29 mouse cellular contexts compared by ENCODE assay signal in the genomic region with DNA sequence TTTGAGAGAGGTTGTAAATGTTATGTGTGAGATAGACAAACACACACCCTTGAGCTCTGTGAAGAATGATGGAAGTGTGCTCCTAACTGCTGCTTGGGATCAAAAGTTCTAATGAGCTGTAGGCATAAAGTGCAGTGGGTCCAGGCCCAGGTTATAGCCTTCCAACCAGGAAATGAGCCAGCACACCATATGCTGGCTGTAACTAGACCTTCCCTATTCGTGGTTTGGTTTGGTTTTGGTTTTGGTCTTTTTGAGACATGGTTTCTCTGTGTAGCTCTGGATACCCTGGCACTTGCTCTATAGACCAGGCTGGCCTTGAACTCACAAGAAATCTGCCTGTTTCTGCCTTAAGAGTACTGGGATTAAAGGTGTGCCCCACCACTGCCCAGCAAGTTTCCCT. TPM values are rescaled to one million over a fixed set of nuclear protein-coding genes. Genes with fewer than 3 reads are reported as not detected.
"Had no signal": no experiment of that assay in that cellular context is flagged by ENCODE, and none has a peak within 500 bp of the region (broad histone marks: within the 10 kb centered on the region; RNA-seq: fewer than 3 reads in every experiment).

No protein-coding gene starts in this region.

- H3K4me1 ChIP-seq: midbrain, embryonic 12.5 days; midbrain, embryonic 15.5 days; neural tube, embryonic 12.5 days had no signal

- H3K27me3 ChIP-seq: liver, embryonic 13.5 days; midbrain, embryonic 12.5 days; midbrain, embryonic 15.5 days; neural tube, embryonic 12.5 days had no signal

- H3K27ac ChIP-seq: kidney, postnatal 0 days; layer of hippocampus, adult 2 months; left cerebral cortex, adult 2 months; liver, embryonic 13.5 days; midbrain, embryonic 12.5 days; midbrain, embryonic 15.5 days; neural tube, embryonic 12.5 days had no signal

- H3K9me3 ChIP-seq: liver, embryonic 13.5 days; midbrain, embryonic 12.5 days; midbrain, embryonic 15.5 days; neural tube, embryonic 12.5 days had no signal

- H3K9ac ChIP-seq: liver, embryonic 13.5 days; midbrain, embryonic 12.5 days; midbrain, embryonic 15.5 days; neural tube, embryonic 12.5 days had no signal

- H3K4me3 ChIP-seq: layer of hippocampus, adult 2 months; left cerebral cortex, adult 2 months; liver, embryonic 13.5 days; midbrain, embryonic 12.5 days; midbrain, embryonic 15.5 days; neural tube, embryonic 12.5 days had no signal

- H3K4me2 ChIP-seq: liver, embryonic 13.5 days; midbrain, embryonic 12.5 days; midbrain, embryonic 15.5 days; neural tube, embryonic 12.5 days had no signal

- H3K36me3 ChIP-seq: liver, embryonic 13.5 days; midbrain, embryonic 12.5 days; midbrain, embryonic 15.5 days; neural tube, embryonic 12.5 days had no signal

- DNase-seq: kidney, adult 2 months; kidney, postnatal 25 days; layer of hippocampus, postnatal 36 days; liver, embryonic 13.5 days; lung, adult 2 months; lung, postnatal 14 days; lung, postnatal 4 days; thymus, postnatal 25 days had no signal

- ATAC-seq: intestine, postnatal 0 days; midbrain, embryonic 15.5 days had no signal

RNA-seq across cellular contexts. Expression of gene AI481877, which starts 13.2 kb away (rescaled TPM):
- total RNA-seq: layer of hippocampus, adult 2 months; layer of hippocampus, postnatal 10 days; layer of hippocampus, postnatal 36 days; left cerebral cortex, adult 2 months; left cerebral cortex, postnatal 10 days; left cerebral cortex, postnatal 36 days; liver, adult 2 months; megakaryocyte-erythroid progenitor cell, adult 5-6 weeks; neutrophil, adult 5-6 weeks had no signal
- polyA plus RNA-seq: intestine, postnatal 0 days; kidney, adult 2 months; kidney, embryonic 14.5 days; kidney, postnatal 0 days; limb, embryonic 11.5 days; limb, embryonic 14.5 days; liver, adult 2 months; liver, embryonic 13.5 days; liver, embryonic 16.5 days; lung, embryonic 16.5 days; midbrain, embryonic 12.5 days; neural tube, embryonic 12.5 days; small intestine, adult 2 months; spleen, adult 2 months; stomach, embryonic 14.5 days had no signal
